Mouse (Mus musculus) embryonic stem cell, embryonic (primary cell): ENCODE data around the gene H2-K1.

ENCODE experiments used
- CTCF ChIA-PET, 4 experiments: fragments of 300-600 bp in 2 of 4; fragments of 350-600 bp in 2 of 4; sonication (Branson Sonifier 250); formaldehyde crosslinking; loops; one replicate each; lab custom pipeline; 2022; ENCODE audit warnings: inconsistent platforms in 2 of 4; lab: Charles Lee
- POLR2A ChIA-PET, 4 experiments: fragments of 300-600 bp in 2 of 4; fragments of 350-600 bp in 2 of 4; sonication (Branson Sonifier 250); formaldehyde crosslinking; loops; one replicate each; lab custom pipeline; 2022; ENCODE audit warnings: antibody characterized with exemption in 4 of 4, inconsistent platforms in 1 of 4; lab: Charles Lee

H2-K1 gene

DNA sequence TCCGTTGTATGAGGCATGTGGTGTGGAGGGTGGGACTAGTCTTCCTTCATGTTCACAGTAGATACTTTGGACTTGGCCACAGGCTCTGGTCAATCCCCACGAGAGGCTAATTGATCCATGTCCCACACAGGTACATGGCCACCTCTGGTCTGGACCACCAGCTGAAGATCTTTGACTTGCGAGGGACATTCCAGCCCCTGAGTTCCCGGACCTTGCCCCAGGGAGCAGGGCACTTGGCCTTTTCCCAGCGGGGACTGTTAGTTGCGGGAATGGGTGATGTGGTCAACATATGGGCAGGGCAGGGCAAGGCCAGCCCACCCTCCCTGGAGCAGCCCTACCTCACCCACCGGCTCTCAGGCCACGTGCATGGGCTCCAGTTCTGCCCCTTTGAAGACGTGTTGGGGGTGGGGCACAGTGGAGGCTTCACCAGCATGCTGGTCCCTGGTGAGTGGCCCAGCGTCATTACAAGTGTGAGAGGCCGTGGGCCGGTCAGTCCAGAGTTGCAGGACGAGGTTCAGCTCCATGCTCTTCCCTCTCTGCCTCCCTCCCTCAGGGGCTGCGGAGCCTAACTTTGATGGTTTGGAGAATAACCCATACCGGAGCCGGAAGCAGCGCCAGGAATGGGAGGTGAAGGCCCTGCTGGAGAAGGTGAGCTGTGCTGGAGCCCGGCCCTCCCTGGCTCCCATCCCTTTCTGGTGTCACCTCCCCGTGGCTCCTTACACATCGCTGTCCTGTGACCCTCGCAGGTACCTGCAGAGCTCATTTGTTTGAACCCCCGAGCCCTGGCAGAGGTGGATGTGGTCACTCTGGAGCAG, 51.9 kb downstream of the H2-K1 start:
- ChIA-PET CTCF (no interaction called here), POLR2A (interaction anchor here in 3 of 4 experiments (0.6 to 11.4 kb wide), 11 partner anchors 7 to 170 kb away, joined by 3 to 528 read pairs (median 4); partner anchors contain the start of genes Pfdn6 (in 3 of the 3), Wdr46 (in 3 of the 3), Tapbp (in 2 of the 3) and Zbtb22 (in 2 of the 3))

DNA sequence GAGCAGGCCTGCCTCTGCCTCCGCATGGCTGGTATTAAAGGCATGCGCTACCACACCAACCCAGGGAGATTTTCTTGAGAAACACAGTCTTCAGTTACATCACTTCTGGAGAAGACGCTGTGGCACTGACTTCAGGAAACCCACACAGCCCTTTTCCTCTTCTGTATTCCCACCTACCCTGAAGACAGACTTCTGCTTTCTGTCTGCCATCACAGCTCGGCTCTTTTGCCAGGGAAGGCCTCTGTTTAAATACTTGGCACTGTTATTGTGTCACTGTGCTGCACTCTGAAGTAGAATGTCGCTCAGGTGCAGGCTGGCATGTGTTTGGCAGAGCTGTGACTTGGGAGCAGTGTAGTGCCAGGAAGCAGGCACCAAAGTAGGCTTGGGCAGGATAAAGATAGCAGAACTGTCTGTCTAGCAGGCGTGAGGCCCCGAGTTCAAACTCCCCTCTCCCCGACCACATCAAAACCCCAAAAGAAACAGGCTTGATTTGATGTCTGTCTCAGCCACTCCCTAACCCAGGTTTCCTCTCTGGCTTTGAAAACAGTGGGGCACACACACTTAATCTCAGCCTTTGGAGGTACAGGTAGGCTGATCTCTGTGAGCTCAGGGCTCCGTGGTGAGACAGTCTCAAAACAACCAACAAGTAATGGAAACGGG, 52.6 kb downstream of the H2-K1 start:
- POLR2A ChIA-PET, result interaction anchor here in 2 of 4 experiments (0.6 to 11.4 kb wide), 8 partner anchors 8 to 171 kb away, joined by 3 to 528 read pairs (median 4); partner anchors contain the start of genes Pfdn6 (in 1 of the 2), Rgl2 (in 1 of the 2), Rps18 (in 1 of the 2) and Rxrb (in 1 of the 2)
- CTCF ChIA-PET, result no interaction called here
